Mouse (Mus musculus) mesoderm, embryonic 11.5 days (tissue): ENCODE results near the gene Pja2.
A peak's percentile ranks its signal among the peaks of the same experiment; 100 is the strongest.
"Not testable (repeated sequence)": the region's sequence is repeated elsewhere in the genome, so short reads cannot be mapped to it uniquely, and the experiment has no call there.

Experiments
- DNase-seq: peaks from one replicate; pipeline ENCODE4 v3.0.0-alpha.2; 2012; ENCODE audit warnings: low read depth, low spot score

Pja2 gene

DNA sequence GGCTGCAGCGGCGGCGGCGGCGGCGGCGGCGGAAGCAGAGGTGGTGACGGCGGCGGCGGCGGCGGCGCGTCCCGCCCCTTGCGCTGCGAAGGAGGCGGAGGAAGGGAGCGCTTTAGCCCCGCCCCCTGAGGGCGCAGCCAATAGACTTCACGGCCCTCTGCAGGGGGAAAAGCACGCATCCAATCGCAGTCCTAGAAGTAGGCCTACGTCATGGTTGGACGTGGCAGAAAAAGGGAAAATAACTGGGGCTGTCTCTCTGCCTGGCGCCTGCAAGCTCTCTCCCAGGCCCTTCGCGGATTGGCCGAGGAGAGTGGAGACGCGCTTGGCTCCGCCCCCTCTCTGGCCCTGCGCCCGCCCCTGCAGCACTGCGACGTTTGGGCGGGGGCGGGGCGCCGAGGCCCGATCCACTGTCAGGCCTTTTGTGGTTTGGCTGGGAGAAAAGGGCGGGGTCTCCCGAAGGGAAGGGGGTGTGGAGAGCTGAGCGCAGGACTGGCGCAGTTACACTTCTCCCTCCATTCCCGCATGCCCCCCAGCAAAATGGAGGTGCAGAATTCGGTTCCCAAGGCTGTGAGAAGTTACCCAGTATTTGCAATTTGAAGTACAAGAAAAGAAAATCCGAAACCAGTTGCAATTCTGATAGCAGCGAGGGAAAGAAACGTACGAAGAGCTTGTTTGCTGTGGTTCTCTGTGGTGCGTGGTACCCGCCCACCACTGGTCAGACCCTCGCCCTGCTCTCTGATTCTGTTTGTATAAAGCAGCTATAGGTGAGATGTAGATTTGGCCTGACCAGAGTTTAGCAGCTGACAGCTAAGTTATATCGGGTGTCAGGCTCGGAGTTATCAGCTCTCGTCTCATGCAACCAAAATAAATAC lies at the start of gene Pja2:
Gene Pja2, minus strand, starts transcription at position 19 of the 872 bp plus-strand sequence.
- DNase-seq: peak; percentile 99

DNA sequence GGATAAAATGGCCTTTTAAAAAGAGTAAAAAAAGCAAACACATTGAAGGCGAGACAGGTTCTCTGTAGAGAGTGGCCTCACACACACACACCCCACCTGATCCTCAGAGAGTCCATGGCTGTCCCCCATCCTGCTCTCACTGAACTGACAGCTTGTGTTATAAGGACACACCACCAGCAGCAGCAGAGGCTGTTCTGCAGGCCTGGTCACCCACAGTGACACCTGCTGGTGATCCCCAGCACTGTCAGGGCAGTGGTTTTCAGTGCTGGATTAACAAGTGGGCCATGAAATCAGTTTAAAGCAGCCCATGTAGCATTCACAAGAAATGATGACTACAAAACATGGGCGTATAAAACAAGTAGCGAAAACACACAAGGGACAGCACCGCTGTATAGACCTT lies 43.6 kb upstream of the Pja2 start:
- DNase-seq: peak; percentile 79

DNA sequence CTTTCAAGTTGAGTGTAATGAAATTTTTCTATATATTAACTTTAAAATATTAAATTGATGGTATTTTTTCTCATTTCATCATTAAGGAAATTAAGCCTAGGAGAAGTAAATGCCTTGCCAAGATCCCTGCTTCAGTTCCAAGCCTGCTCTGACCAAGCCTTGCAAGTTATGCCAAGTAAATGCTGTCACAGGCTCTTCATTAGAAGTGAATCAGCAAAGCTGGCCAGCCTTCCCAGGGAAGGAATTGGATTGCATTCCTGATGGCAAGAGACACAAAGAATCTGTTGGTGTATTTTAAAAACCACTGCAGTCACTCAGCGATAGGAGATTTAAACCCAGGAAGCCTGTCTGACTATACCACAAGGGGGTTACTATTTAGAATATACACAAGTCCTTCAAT lies 32.0 kb upstream of the Pja2 start:
- no peak for DNase-seq

DNA sequence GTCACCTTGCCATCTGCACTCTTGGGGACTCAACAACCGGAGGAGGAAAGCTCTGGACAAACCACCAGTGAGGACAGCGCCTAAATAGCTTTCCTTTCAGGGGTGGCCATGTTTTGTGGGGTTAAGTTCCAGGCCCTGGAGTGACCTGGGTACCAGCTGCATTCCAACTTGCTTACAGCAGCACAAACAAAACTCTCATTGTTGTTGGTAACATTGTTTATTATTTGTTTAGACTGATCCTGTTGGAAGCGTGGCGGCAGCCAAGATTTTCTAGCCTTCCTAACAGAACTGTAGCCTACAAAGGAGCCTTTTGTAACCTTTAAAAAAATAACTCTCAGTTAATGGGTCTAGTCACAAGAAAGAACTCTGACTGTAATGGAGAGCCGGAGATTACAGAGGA lies 30.9 kb upstream of the Pja2 start:
- no peak for DNase-seq

DNA sequence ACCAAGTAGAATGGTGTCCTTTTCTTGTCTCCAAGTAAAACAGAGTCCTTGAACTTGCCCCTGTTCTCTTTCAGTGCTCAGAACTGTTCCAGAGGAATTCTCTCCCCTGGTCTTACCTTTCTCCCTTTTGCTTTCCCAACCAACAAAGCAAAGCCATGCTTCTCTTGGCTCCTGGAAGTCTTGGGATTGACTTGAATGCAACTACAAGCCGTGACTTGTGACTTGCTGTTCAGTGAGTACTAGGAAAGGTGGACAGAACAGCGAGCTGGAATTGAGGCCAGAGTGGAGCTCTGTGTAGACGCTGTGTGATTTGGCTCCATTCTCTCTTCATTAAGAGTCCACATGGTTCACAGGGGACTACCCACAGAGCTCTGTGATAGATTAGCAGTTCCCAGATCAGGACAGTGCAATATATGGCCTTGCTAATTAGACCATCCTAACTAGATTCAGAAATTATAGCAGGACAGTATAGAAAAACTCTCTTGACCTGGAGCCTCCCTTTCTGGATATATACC lies 30.3 kb upstream of the Pja2 start:
- DNase-seq: no peak

DNA sequence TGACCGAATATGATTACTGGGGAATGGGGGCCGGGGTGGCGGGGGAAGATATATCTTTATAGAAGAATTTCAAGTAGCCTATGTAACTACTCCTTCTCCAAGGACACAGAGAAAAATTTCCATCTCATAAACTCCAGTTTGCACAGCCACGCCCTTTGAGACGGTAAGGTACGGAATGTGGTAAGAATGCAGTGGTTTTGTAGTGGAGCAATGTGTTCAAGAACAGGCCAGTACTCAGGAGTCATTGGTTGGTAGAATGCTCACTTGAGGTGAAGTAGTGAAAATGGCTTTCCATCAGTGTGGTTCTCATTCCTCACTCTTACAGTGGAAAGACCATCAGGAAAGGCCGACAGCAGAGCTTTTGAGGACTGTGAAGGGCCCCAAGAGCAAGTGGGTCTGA lies 22.2 kb upstream of the Pja2 start:
- DNase-seq: no peak

DNA sequence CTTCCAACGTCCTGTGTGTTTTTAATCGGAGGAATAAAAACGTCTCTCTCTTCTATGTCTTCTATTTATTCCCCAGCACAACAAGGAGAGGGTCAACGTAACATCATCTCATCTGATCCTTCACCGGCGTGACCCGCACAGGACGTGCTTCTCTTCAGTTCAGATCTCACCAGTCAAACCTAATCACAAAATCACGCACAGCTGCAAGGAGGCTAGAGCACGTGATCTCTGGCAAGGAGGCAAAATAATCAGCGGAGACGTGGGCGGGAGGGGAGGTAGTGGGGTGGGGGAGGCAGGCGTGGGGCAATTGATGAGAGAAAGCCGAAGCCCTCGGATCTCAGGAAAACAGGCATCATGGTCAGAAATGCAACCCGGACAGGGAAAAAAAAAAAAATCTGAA lies 14.4 kb upstream of the Pja2 start:
- no peak for DNase-seq

DNA sequence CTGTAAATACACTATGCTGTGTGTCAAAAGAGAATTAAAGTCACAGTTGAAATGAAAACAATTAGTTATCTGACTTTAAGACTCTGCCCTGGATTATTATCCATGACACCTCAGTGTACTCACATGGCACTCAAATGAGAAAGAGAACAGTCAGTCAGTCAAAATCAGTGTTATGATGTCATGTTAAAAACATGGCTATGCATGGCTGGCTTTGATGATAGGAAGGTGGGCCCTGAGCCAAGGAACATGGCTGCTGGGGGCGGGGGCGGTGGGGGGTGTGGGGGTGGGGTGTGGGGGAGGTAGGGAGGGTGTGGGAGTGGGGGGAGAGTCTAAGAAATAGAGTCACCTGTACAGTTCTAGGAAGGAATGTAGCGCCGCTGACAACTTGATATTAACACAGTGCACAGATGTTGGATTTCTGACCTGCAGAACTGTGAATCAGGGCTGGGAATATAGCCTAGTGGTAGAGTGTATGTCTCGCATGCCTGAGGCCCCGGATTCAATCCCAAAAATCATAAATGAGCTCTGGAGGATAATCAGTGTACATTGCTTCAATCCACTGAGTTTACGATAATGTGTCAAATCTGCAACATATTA lies 13.0 kb upstream of the Pja2 start:
- no peak for DNase-seq

DNA sequence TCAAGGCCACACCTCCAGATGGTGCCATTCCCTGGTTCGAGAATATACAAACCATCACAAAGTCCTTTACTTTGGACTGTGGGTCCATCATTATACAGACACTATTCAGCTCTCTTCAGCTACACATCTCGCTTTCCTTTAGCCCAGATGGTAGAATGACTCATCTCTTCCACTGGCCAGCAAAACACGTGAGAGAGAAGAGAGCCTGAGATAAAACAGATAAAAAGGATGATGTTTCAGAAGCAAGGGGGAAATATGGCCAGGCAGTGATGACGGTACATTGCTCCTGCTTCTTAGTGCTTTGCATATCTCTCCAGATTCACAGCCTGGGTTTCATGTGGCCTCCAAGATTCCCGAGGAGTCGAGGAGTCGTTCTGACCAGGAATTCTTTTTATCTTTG lies 10.0 kb upstream of the Pja2 start:
- no peak for DNase-seq

DNA sequence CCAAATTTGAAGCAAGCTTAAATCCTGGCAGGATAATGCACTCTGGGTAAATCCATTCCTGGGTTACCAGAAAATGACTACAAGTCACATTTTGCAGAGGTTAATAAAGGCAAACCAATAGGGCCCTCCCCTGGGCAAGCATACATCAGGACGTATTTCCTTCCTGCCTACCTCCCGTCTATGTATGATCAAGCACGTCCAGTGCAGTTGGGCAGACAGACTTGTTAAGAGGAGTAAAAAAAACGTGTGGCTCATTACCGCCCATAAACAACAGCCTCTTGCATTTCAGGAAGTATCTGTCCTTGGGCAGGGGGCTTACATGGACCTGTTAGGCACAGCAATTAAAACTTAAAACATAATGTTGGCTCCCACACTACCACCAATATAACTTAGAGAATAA lies 8.0 kb upstream of the Pja2 start:
- DNase-seq: no peak

DNA sequence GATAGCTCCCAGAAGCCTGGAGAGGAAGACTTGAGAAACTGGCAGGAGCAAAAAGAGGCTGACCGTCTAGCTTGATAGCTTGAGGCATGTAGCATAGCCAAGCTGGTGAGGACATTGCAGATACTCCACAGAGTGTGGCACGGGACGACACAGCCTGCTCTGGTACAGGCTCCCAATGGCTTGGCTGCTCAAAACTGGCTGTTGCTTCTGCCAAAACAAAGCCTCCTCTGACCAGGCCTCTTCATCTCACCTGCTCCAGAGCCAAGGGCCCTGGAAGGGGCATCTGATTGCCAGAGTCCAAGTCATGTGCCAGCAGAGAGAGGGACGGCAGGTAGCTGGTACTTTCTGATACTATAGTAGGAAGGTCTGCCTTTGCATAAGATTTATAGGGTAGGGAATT lies 5.5 kb upstream of the Pja2 start:
- no peak for DNase-seq

DNA sequence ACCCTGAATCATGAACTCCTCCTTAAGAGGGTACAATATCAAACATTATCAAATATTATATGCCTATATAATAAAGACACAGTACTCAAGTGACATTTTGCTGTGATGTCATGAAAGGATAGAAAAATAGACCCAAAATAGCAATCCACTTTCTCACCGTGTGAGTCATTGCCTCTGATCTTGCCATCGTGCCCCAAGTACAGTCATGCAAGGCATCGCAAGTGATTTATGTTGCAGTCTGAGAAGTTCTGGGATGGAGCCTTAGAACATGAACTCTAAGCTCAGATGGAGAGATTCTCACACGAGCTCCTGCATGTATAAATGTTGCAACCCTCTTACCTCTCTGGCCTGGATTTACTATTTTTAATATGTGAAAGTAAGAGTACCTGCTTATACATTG lies 2.2 kb upstream of the Pja2 start:
- no peak for DNase-seq

DNA sequence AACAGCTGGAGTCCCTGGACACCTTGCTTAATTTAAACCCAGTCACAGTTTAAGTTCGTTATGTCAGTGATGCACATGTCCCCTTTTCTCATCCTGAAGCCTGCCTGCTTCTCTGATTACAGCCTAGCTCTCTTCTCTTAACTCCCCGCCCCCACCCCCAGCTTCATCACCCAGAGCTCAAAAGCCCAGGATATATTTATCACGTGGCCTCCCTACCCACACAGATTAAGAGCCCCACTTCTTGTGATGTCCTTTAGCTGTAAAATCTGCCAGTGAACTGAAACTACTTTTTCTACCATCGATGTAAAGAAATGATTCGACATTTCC lies 1.0 kb upstream of the Pja2 start:
- no peak for DNase-seq

DNA sequence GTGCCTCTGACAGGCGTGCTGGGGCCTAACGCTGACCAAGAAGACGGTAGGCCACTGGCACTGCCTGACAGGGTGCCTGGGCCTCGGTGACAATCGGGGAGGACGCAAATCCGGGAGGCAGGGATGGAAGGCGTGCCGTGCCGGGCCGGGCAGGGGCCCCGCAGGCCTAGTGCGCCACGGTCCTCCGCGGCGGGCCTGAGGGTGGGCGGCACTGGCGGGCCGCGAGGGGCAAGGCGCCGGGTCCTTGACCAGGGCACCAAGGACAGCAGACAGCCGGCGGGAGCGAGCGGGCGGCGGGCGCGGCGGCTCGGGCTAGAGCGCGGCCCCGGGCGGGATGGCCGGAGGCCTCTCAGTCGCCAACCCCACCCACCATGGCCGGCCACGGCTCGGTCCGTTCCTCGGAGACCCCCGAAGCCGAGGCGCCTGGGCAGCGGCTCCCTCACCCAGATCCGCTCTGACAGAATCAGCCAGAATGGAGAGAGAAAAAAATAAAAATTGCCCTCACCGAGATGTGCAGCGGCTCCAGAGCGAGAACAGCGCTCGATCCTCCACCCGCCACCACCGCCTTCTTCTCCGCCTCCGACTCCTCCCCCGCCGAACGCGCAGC lies 322 bp downstream of the Pja2 start:
- DNase-seq: no peak

DNA sequence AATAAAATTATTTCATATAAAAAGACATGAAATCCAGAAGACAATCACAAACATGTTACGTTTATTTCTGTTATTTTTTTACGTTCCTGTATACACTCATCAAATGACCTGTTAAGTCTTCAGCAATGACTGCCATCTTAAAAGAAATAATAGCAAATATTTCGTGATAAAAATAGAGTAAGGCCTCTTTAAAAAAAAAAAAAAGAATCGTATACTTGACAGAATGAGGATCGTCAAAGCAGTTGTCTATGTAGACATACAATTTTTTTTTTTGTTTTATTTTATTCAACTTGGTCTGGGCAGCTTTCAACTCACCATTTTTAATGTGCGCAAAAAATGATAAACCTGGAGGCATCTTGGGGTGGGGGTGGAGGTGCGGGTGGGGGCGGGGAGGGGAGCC lies 831 bp downstream of the Pja2 start:
- DNase-seq: no peak

DNA sequence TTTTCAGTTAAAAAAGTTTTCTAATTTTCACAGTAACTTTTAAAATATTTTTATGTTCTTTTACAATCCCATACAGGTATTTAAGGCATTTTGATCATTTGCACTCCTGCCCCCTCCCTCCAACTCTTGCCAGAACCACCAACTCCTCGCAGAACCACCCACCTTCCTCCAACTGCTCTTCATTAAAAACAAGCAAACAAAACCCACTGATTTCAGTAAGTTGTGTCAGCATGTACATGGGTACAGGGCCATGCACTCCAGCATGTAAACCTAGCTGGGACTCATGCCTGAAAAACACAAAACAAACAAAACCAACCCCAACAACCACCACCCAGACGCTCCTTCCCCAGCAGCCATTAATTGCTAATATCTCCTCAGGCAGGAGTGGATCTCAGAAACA lies 7.2 kb downstream of the Pja2 start:
- no peak for DNase-seq

DNA sequence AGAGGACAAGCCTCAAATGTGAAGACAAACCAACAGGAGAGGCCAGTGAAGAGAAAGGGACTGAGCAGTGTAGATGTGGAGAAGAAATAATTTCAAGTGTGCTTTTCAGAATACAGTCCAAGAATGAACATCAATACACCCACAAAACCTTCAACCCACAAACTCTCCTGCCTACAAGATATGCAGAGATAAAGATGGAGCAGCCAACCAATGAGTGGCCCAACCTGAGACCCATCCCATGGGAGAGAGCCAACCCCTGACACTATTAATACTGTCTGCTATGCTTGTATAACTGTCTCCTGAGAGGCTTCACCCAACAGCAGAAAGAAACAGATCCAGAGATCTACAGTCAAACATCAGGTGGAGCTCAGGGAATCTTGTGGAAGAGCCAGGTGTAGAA lies 16.3 kb downstream of the Pja2 start:
- no peak for DNase-seq

DNA sequence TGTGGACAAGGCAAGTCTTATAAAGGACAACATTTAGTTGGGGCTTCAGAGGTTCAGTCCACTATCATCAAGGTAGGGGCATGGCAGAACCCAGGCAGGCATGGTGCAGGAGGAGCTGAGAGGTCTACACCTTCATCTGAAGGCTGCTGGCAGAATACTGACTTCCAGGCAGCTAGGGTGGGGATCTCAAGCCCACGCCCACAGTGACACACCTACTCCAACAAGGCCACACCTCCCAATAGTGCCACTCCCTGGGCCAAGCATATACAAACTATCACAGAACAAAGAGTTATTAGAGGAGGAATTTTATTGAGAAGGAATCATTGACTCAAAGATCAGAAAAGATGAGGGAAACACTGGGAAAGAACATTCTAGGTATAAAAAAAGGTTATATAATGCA lies 17.2 kb downstream of the Pja2 start:
- DNase-seq: not testable (repeated sequence)

DNA sequence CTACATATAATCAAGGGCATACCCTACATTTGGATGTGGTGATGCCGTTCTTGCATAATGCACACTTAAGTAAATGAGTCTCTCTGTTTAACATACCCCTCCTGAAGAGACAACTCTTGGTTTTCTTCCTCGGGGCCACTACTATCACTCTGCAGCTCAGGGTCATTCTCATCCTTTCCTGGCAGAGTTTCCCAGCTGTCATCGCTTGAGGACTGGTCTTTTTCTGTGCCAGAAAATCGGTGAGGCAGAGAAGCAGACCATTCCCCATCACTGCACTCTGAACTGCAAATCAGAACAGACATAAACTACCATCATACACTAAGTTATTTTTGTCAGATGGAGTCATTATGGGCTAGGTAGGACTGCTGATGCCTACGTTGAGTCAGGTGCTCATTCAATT lies 34.1 kb downstream of the Pja2 start:
- no peak for DNase-seq

DNA sequence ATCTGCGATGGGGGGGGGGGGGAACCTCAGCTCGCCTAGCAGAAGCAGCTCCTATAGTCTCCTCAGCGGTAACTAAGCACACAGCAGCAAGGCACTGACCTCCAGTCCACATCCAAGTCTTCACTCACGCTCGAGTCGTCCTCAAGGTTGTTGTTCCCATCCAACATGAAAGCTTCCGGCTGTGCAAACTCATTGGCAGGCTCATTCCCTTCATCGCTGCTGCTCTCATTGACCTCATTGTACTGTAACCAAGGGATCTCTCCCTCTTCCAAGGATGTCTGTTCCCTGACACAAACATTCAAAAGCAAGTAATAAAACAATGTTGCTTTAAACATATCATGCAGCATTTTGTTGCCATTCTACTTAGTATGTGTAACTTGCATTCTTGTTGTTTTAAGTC lies 39.0 kb downstream of the Pja2 start:
- no peak for DNase-seq

DNA sequence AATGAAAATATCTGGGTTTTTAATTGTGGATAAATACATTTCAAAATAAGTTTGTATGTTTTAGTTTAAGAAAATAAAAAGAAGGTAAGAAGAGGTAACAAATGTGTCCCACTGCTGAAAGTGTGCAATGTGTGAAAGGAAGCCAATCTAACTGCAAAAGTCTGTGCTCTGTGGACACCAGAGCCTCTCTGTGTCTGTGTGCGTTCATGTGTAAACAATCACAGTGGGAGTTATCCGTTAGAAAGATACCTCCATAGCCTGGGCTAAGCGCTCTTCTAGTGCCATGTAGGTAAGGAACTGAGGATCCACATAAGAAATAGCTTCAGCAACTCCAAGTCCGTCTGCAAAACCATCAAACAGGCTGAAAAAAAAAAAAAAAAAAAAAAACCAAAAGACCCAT lies 42.0 kb downstream of the Pja2 start:
- no peak for DNase-seq

DNA sequence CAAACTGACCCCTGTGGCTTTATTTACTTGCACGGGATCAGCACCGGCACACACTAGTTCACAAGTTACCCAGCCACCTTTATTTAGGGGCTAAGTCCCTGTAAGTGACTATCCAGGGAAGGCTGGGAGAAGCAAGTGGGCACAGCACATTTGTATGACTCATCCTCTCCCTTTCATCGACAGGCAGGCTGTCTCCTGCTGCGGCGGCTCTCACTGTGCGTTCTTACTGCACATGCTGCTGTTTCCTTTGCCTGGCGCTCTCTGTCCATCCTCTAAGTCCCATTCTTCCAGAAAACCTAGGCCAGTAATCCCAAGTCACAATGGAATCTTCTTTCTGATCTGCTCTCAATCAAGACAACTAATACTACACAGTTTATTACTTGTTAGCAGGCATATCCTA lies 43.7 kb downstream of the Pja2 start:
- DNase-seq: no peak

DNA sequence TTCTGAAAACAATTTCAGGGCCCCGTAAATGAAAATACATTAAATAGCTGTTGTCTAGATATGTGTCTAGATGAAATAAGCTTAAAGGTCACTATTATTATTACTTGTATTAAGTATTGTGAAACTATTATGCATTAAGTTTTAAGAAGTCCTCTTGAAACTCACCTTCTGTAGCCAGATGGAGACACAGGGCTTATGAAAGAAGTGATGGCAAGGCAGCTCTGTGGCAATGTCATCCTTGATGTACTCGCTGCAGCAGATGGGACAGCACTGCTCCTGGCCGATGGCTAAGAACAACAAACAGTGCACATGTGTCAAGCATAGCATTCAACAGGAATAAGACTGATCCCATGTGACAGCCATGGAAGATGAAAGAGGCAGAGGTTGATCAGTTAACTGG lies 44.9 kb downstream of the Pja2 start:
- no peak for DNase-seq
